Mouse (Mus musculus) right cerebral cortex, postnatal 10 days (tissue): ENCODE results near the gene Phlda1.
"Not testable (repeated sequence)": the region's sequence is repeated elsewhere in the genome, so short reads cannot be mapped to it uniquely, and the experiment has no call there.

Source experiments
- DNase-seq, 2 experiments: peaks; one replicate each; pipeline ENCODE4 v3.0.0; 2021; ENCODE audit warnings: low spot score in 2 of 2

Phlda1 gene

GRCm38 (mm10) chr10:111506101-111506925 lies at the start of gene Phlda1:
TSS of gene Phlda1 (plus strand) at chr10:111506286.
- peak; percentile 95 to 96 for DNase-seq

- DNase-seq: no peak
These were observed 48.0 kb upstream of the Phlda1 start for GRCm38 (mm10) chr10:111458088-111458487.

- no peak for DNase-seq
These were observed 47.0 kb upstream of the Phlda1 start for GRCm38 (mm10) chr10:111459040-111459439.

- no peak for DNase-seq
These were observed 46.2 kb upstream of the Phlda1 start for GRCm38 (mm10) chr10:111459874-111460273.

DNA sequence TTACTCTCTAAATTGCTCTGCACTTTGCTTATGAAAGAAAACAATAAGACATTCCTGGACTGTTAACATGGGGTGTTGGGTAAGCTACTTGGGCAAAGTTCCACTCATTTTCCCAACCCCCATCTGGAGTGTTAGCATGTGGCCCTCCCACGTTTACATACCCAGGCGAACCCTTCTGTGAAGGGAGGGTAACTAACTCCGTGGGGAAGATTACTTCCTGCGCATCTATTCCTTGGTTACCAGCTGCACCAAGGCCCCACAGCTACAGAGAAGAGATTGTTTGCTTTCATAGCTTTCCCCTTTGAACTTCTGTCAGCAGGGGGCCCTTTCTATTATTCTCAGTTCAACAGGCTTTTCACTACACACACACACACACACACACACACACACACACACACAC lies 45.7 kb upstream of the Phlda1 start:
- DNase-seq: peak in 1 of 2 experiments; percentile 26

DNA sequence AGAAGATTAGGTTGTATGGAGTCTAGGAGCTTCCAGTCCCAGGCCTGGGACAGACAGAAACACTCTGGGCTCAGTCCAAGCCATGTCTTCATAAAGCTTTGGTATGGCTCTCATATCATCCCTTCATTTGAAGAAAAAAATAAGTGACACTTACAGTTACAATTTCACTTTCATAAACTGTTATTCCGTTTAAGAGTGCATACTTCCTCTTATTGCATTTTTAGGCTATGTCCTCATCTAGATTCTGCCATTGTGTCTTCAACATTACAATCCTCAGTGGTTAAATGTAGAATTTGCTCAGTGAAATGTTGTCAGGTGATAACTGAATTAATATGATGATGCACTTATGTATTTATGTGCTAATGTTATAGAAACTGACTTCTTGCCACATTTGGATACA lies 41.3 kb upstream of the Phlda1 start:
- DNase-seq: no peak

GRCm38 (mm10) chr10:111465409-111465808 lies 40.7 kb upstream of the Phlda1 start:
- no peak for DNase-seq

DNA sequence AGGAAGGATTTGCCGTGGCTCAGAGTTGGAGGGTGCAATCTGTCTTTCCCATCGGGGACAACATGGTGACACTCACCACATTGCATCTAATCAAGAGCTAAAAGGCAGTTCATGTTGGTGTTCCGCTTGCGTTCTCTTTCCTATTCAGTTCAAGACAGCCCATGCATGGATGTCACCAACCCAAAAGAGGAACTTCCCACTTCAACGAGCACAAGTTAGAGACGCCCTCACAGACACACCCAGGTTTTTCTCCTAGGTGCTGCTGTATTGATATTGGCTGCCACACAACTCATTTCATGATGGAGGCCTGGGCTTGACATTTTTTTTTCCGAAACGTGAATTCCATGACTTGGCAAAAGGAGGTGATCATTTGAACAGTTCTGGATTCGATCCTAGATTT lies 34.9 kb upstream of the Phlda1 start:
- no peak for DNase-seq

DNA sequence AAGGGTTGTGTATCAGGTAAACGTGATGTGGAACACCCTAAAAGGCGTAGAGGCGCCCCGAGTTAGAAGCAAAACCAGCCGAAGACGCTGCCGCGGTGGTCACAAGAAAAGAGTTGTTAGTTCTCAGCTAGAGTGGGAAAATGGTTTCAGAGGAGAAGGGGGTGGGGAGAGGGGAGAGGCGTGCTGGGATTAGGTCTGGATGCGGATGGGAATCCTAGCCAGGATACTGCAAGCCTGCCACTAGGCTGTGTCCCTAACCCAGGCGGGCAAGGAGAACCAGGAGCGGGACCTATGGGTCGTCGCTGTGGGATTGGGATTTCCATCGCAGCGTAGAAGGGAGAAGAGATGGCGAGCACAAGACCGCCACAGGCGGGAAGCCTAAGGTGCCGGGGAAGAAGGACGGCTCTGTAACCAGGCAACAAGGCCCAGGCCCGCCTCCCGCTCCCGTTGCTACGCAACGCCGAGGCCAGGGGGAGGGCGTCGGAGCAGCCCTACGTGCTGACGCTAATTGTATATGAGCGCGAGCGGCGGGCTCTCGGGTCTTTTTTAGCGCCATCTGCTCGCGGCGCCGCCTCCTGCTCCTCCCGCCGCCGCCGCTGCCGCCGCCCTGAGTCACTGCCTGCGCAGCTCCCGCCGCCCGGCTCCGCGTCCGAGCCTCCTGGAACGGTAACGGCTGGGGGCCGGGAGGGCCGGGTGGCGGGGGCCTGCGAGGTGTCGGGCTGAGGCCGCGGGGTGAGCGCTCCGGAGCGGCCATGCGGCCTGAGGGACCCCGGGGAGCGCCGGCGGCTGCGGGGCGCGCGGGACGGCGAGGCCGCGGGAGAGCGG lies 33.2 kb upstream of the Phlda1 start, which contains the start of gene Nap1l1:
Gene Nap1l1 (plus strand): TSS at position 538 of the 825 bp plus-strand sequence.
- DNase-seq: peak; percentile 98 to 99

GRCm38 (mm10) chr10:111473511-111474371 lies 32.3 kb upstream of the Phlda1 start:
- peak; percentile 51 to 58 for DNase-seq

DNA sequence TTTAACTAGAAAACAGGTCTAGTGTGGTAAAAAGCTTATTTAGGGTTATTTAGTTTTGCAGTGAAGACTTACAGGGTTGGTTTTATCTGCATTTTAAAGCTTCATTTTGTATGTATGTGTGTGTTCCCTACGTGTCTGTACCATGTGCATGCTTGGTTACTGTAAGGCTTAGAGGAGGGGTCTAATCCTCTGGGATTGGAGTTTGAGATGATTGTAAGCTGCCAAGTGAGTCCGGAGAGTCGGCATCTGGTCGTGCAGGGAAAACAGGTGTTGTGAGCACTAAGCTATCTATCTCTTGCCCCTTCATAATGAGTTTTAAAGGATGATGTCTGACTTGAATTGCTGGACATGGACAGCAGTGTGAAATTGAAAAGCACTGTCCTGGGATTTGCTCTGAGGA lies 29.8 kb upstream of the Phlda1 start:
- DNase-seq: no peak

- no peak for DNase-seq
These were observed 29.0 kb upstream of the Phlda1 start for GRCm38 (mm10) chr10:111476989-111477510.

GRCm38 (mm10) chr10:111479599-111479998 lies 26.5 kb upstream of the Phlda1 start:
- DNase-seq: no peak

DNA sequence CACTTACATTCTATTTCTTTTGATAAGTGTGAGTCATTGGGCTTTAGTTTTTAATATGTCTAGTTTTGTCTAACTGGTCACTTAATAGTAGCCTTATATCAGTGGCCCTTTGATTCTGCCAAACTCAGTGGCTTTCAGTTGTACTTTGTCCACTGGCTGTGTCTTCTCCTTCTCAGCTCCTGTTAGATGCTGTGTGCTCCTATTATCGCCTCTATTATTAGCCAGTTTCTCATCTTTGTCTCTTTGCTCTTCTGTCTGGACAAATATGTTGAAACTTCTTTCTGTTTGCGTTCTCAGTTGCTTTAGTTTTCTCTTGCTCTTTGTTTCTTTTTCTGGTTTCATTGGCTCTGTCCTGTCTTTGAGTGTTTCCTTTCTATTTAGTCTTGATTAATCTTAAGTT lies 23.4 kb upstream of the Phlda1 start:
- DNase-seq: no peak

DNA sequence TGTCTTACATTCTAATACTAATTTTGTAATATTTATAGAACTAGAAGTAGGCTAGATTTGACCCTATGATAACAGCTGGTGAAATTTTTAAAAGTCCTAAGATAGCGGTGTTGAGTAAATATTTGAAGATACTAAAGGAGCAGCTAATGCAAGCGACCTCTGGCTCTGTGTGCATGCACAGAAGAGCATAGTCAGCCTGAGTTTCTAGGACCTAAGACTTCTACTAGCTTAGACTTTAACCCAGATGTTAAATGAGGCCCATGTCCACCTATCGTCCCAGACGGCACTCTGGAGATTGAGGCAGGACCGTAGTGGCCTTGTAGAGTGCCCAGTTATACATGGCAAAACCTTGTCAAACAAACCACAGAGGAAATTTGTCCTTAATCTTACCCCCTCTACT lies 22.0 kb upstream of the Phlda1 start:
- DNase-seq: no peak

GRCm38 (mm10) chr10:111488793-111489192 lies 17.3 kb upstream of the Phlda1 start:
- no peak for DNase-seq

GRCm38 (mm10) chr10:111490079-111490478 lies 16.0 kb upstream of the Phlda1 start:
- DNase-seq: not testable (repeated sequence)

GRCm38 (mm10) chr10:111495888-111496287 lies 10.2 kb upstream of the Phlda1 start:
- no peak for DNase-seq

GRCm38 (mm10) chr10:111499892-111500291 lies 6.2 kb upstream of the Phlda1 start:
- DNase-seq: no peak

- peak; percentile 83 to 86 for DNase-seq
These were observed 3.0 kb upstream of the Phlda1 start for GRCm38 (mm10) chr10:111503071-111503470.

GRCm38 (mm10) chr10:111503716-111504115 lies 2.4 kb upstream of the Phlda1 start:
- no peak for DNase-seq
